ENCODE assay signal across 39 mouse cellular contexts in the genomic region with DNA sequence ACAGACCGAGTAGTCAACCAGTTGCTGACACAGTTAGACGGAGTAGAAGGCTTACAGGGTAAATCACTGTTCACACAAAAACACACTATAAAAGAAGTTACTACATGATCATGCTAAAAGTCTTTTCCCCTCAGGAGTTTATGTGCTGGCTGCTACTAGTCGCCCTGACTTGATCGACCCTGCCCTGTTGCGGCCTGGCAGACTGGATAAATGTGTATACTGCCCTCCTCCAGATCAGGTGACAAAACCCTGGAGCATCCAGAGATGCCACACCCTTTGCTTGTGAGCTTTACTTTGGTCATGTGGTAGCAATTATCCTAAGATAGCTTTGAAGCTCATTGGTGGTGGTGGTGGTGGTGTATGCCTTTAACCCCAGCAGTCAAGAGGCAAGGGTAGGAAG. TPM values are rescaled to one million over a fixed set of nuclear protein-coding genes. Genes with fewer than 3 reads are reported as not detected.
"Had no signal": no experiment of that assay in that cellular context is flagged by ENCODE, and none has a peak within 500 bp of the region (broad histone marks: within the 10 kb centered on the region; RNA-seq: fewer than 3 reads in every experiment).

No protein-coding gene starts in this region.

- ATAC-seq: hindbrain, embryonic 16.5 days; inflammation-experienced regulatory T-cells, adult 6 months; liver, embryonic 12.5 days had no signal

- H3K4me1 ChIP-seq: heart, embryonic 15.5 days; hindbrain, embryonic 10.5 days; hindbrain, embryonic 12.5 days; kidney, embryonic 15.5 days; limb, embryonic 15.5 days had no signal

- H3K4me2 ChIP-seq: heart, embryonic 11.5 days; heart, embryonic 13.5 days; heart, embryonic 15.5 days; hindbrain, embryonic 12.5 days; hindbrain, embryonic 14.5 days; kidney, embryonic 15.5 days; limb, embryonic 13.5 days; limb, embryonic 15.5 days; liver, embryonic 12.5 days had no signal

- H3K27ac ChIP-seq: heart, adult 2 months; heart, embryonic 13.5 days; heart, embryonic 15.5 days; hindbrain, embryonic 10.5 days; hindbrain, embryonic 12.5 days; hindbrain, embryonic 14.5 days; kidney, embryonic 15.5 days; kidney, postnatal 0 days; limb, embryonic 13.5 days; limb, embryonic 15.5 days; liver, embryonic 12.5 days had no signal

- H3K9ac ChIP-seq: heart, embryonic 13.5 days; heart, embryonic 15.5 days; hindbrain, embryonic 12.5 days; hindbrain, embryonic 14.5 days; kidney, embryonic 15.5 days; limb, embryonic 13.5 days; limb, embryonic 15.5 days; liver, embryonic 12.5 days had no signal

- H3K9me3 ChIP-seq: heart, embryonic 13.5 days; heart, embryonic 15.5 days; hindbrain, embryonic 10.5 days; hindbrain, embryonic 12.5 days; kidney, embryonic 15.5 days; limb, embryonic 13.5 days; limb, embryonic 15.5 days; liver, embryonic 12.5 days had no signal

- H3K4me3 ChIP-seq: heart, adult 2 months; heart, embryonic 13.5 days; heart, embryonic 15.5 days; hindbrain, embryonic 10.5 days; hindbrain, embryonic 12.5 days; kidney, embryonic 15.5 days; limb, embryonic 13.5 days; limb, embryonic 15.5 days; liver, embryonic 12.5 days had no signal

- H3K27me3 ChIP-seq: heart, embryonic 13.5 days; heart, embryonic 15.5 days; hindbrain, embryonic 12.5 days; kidney, embryonic 15.5 days; limb, embryonic 13.5 days; limb, embryonic 15.5 days; liver, embryonic 12.5 days had no signal

- DNase-seq: gastrocnemius, postnatal 14 days; gastrocnemius, postnatal 36 days; heart, adult 2 months; heart, postnatal 14 days; heart, postnatal 36 days; kidney, adult 11 months; kidney, adult 2 months; kidney, adult 9 months; kidney, postnatal 14 days; kidney, postnatal 36 days; layer of hippocampus, adult 9-11 months; layer of hippocampus, postnatal 36 days; left cerebral cortex, postnatal 4 days had no signal

RNA-seq across cellular contexts. Expression of gene Tmbim7, which starts 20.9 kb away (rescaled TPM):
- total RNA-seq: gastrocnemius, adult 18-20 months; gastrocnemius, adult 8-10 months; gastrocnemius, postnatal 14 days; gastrocnemius, postnatal 36 days; heart, adult 2 months; heart, postnatal 14 days; heart, postnatal 36 days; layer of hippocampus, adult 18-20 months; layer of hippocampus, adult 8-10 months; layer of hippocampus, postnatal 14 days; layer of hippocampus, postnatal 36 days; left cerebral cortex, adult 18-20 months; left cerebral cortex, adult 8-10 months; left cerebral cortex, postnatal 10 days; left cerebral cortex, postnatal 25 days; left cerebral cortex, postnatal 4 days; liver, adult 2 months had no signal
- polyA plus RNA-seq: heart, embryonic 11.5 days; heart, embryonic 13.5 days; heart, embryonic 15.5 days; heart, postnatal 0 days; hindbrain, embryonic 10.5 days; hindbrain, embryonic 12.5 days; hindbrain, embryonic 14.5 days; hindbrain, embryonic 16.5 days; inflammation-experienced regulatory T-cells, adult 6 months; kidney, adult 2 months; kidney, embryonic 15.5 days; kidney, postnatal 0 days; large intestine, adult 2 months; limb, embryonic 11.5 days; limb, embryonic 13.5 days; limb, embryonic 15.5 days; liver, adult 2 months; liver, embryonic 12.5 days had no signal
